Mouse (Mus musculus) MEL (cell line): ENCODE data around the gene Taf6l.

ENCODE experiments used
- CTCF ChIP-seq, 3 experiments: IDR thresholded peaks in 2 of 3; conservative IDR thresholded peaks in 1 of 3; 2 replicates each; pipeline ENCODE4 v1.5.1; 2011 to 2012; ENCODE audit warnings: low read length in 3 of 3, low read depth in 2 of 3, mild to moderate bottlenecking in 2 of 3, improper control_type of control experiment in 1 of 3, inconsistent platforms in 1 of 3, mixed read lengths in 1 of 3, moderate library complexity in 1 of 3; ENCODE audit not compliant: control insufficient read depth in 1 of 3, insufficient read depth in 1 of 3, poor library complexity in 1 of 3, severe bottlenecking in 1 of 3
- KAT2A ChIP-seq: conservative IDR thresholded peaks from 2 replicates; pipeline ENCODE4 v1.6.1; 2012; ENCODE audit warnings: low read depth, low read length, improper control_type of control experiment, inconsistent platforms
- POLR2A ChIP-seq, 2 experiments: IDR thresholded peaks; 2 replicates each; pipeline ENCODE4 v1.6.1; 2011 to 2012; ENCODE audit warnings: low read length in 2 of 2, mild to moderate bottlenecking in 2 of 2, control low read depth in 1 of 2, improper control_type of control experiment in 1 of 2, low read depth in 1 of 2, moderate library complexity in 1 of 2; ENCODE audit not compliant: control insufficient read depth in 1 of 2, insufficient read depth in 1 of 2, poor library complexity in 1 of 2
- UBTF ChIP-seq: IDR thresholded peaks from 2 replicates; pipeline ENCODE4 v1.6.1; 2012; ENCODE audit warnings: low read depth, mild to moderate bottlenecking, inconsistent platforms, low read length, improper control_type of control experiment, moderate library complexity, borderline replicate concordance; ENCODE audit not compliant: insufficient read depth
- USF1 ChIP-seq: IDR thresholded peaks from 2 replicates; pipeline ENCODE4 v1.6.1; 2014; ENCODE audit warnings: low read depth, mild to moderate bottlenecking, inconsistent platforms, low read length, improper control_type of control experiment, moderate library complexity

- TF ChIP-seq CTCF (IDR thresholded peaks at IDR 0.05 in 2 of 3, conservative IDR thresholded peaks at IDR 0.05 in 1 of 3; ENCODE audit: control insufficient read depth in 1 of 3, insufficient read depth in 1 of 3, low read depth in 2 of 3, low read length in 3 of 3, poor library complexity in 1 of 3, severe bottlenecking in 1 of 3) (no peak), POLR2A (IDR thresholded peaks at IDR 0.05; ENCODE audit: control insufficient read depth in 1 of 2, insufficient read depth in 1 of 2, low read depth in 1 of 2, low read length in 2 of 2, poor library complexity in 1 of 2) (peak in 1 of 2 experiments; percentile 47; a peak in 1 of 4 replicates), USF1 (no peak), UBTF (no peak), KAT2A (no peak)
These were observed 27.3 kb downstream of the Taf6l start for GRCm38 (mm10) chr19:8758899-8759298.
